Mouse (Mus musculus) CH12.LX (cell line): ENCODE data around the gene Pou3f4. TPM values are rescaled to one million over a fixed set of nuclear protein-coding genes. Genes with fewer than 3 reads are reported as not detected.

Experiments
- DNase-seq: peaks from one replicate; pipeline ENCODE4 v3.0.0-alpha.2; 2013; ENCODE audit errors: extremely low read depth
- H3K27ac ChIP-seq: 2 replicates; pipeline ENCODE4 v1.5.1; 2012; ENCODE audit warnings: low read depth, mild to moderate bottlenecking, control low read depth, moderate library complexity; ENCODE audit not compliant: insufficient read depth
- H3K27me3 ChIP-seq: replicated peaks from 2 replicates; pipeline ENCODE3; 2012; ENCODE audit warnings: inconsistent platforms
- H3K36me3 ChIP-seq, 2 experiments: replicated peaks in 1 of 2; 2 replicates each; pipeline versions ENCODE3 to v1.6.1; 2012; ENCODE audit warnings: inconsistent platforms in 1 of 2, low read length in 1 of 2, mild to moderate bottlenecking in 1 of 2, mixed read lengths in 1 of 2, moderate library complexity in 1 of 2; ENCODE audit not compliant: control insufficient read depth in 1 of 2, insufficient read depth in 1 of 2
- H3K4me1 ChIP-seq, 2 experiments: 2 replicates each; pipeline ENCODE4 v1.6.1; 2012; ENCODE audit warnings: inconsistent platforms in 1 of 2, moderate library complexity in 1 of 2; ENCODE audit not compliant: insufficient read depth in 2 of 2, control insufficient read depth in 1 of 2
- H3K4me2 ChIP-seq: 2 replicates; pipeline ENCODE4 v1.6.1; 2012; ENCODE audit warnings: low read depth, mild to moderate bottlenecking, control low read depth; ENCODE audit not compliant: poor library complexity, insufficient read depth, severe bottlenecking
- H3K4me3 ChIP-seq, 3 experiments: fragments of 150-350 bp in 1 of 3; sonication (generic) in 1 of 3; replicated peaks in 1 of 3; 2 replicates each; pipeline versions ENCODE3 to v1.5.1; 2011 to 2012; ENCODE audit warnings: low read depth in 2 of 3, low read length in 2 of 3, mild to moderate bottlenecking in 2 of 3, moderate library complexity in 2 of 3, control low read depth in 1 of 3, improper control_type of control experiment in 1 of 3, inconsistent platforms in 1 of 3, mixed read lengths in 1 of 3; ENCODE audit not compliant: poor library complexity in 1 of 3
- H3K79me2 ChIP-seq: replicated peaks from 2 replicates; pipeline ENCODE4 v1.6.1; 2012; ENCODE audit warnings: mild to moderate bottlenecking, moderate library complexity; ENCODE audit not compliant: control insufficient read depth, poor library complexity, insufficient read depth, severe bottlenecking; ENCODE audit errors: extremely low read depth
- H3K9ac ChIP-seq: 2 replicates; pipeline ENCODE4 v1.6.1; 2012; ENCODE audit warnings: low read depth, mild to moderate bottlenecking, control low read depth, moderate library complexity; ENCODE audit not compliant: insufficient read depth
- H3K9me3 ChIP-seq: replicated peaks from 2 replicates; pipeline ENCODE3; 2012; ENCODE audit warnings: low read length, inconsistent platforms, mixed read lengths
- CHD1 ChIP-seq: IDR thresholded peaks from 2 replicates; pipeline ENCODE4 v1.6.1; 2012; ENCODE audit warnings: low read depth, low read length, improper control_type of control experiment, inconsistent platforms
- CHD2 ChIP-seq: IDR thresholded peaks from 2 replicates; pipeline ENCODE4 v1.6.1; 2011; ENCODE audit warnings: low read length, improper control_type of control experiment
- ELF1 ChIP-seq: IDR thresholded peaks from 2 replicates; pipeline ENCODE4 v1.6.1; 2014; ENCODE audit warnings: low read depth, mild to moderate bottlenecking, inconsistent platforms, low read length, improper control_type of control experiment
- GABPA ChIP-seq: IDR thresholded peaks from 2 replicates; pipeline ENCODE4 v1.6.1; 2012; ENCODE audit warnings: low read depth, low read length, improper control_type of control experiment, inconsistent platforms; ENCODE audit not compliant: insufficient replicate concordance
- IRF4 ChIP-seq: IDR thresholded peaks from 2 replicates; pipeline ENCODE4 v1.6.1; 2014; ENCODE audit warnings: low read depth, mild to moderate bottlenecking, inconsistent platforms, low read length, improper control_type of control experiment
- JUND ChIP-seq: conservative IDR thresholded peaks from 2 replicates; pipeline ENCODE4 v1.6.1; 2011; ENCODE audit warnings: low read depth, low read length, improper control_type of control experiment
- KAT2A ChIP-seq: IDR thresholded peaks from 2 replicates; pipeline ENCODE4 v1.6.1; 2012; ENCODE audit warnings: low read length, improper control_type of control experiment, inconsistent platforms; ENCODE audit not compliant: insufficient replicate concordance
- MAFK ChIP-seq: IDR thresholded peaks from 2 replicates; pipeline ENCODE4 v1.6.1; 2011; ENCODE audit warnings: low read length, improper control_type of control experiment; ENCODE audit not compliant: insufficient replicate concordance
- MAZ ChIP-seq: IDR thresholded peaks from 2 replicates; pipeline ENCODE4 v1.6.1; 2012; ENCODE audit warnings: low read depth, mild to moderate bottlenecking, inconsistent platforms, low read length, improper control_type of control experiment, moderate library complexity
- MEF2A ChIP-seq: IDR thresholded peaks from 2 replicates; pipeline ENCODE4 v1.6.1; 2014; ENCODE audit warnings: low read depth, mild to moderate bottlenecking, inconsistent platforms, low read length, improper control_type of control experiment, borderline replicate concordance
- MYC ChIP-seq: IDR thresholded peaks from 2 replicates; pipeline ENCODE4 v1.6.1; 2011; ENCODE audit warnings: low read depth, mild to moderate bottlenecking, improper control_type of control experiment, low read length
- NRF1 ChIP-seq: IDR thresholded peaks from 2 replicates; pipeline ENCODE4 v1.6.1; 2014; ENCODE audit warnings: low read depth, mild to moderate bottlenecking, inconsistent platforms, low read length, improper control_type of control experiment, moderate library complexity
- RAD21 ChIP-seq: IDR thresholded peaks from 2 replicates; pipeline ENCODE4 v1.6.1; 2011; ENCODE audit warnings: low read depth, mild to moderate bottlenecking, low read length, improper control_type of control experiment, moderate library complexity
- TBP ChIP-seq: conservative IDR thresholded peaks from 2 replicates; pipeline ENCODE4 v1.6.1; 2011; ENCODE audit warnings: low read depth, low read length, improper control_type of control experiment
- TCF12 ChIP-seq: IDR thresholded peaks from 2 replicates; pipeline ENCODE4 v1.6.1; 2014; ENCODE audit warnings: low read depth, mild to moderate bottlenecking, inconsistent platforms, low read length, improper control_type of control experiment
- UBTF ChIP-seq: IDR thresholded peaks from 2 replicates; pipeline ENCODE4 v1.6.1; 2012; ENCODE audit warnings: low read depth, mild to moderate bottlenecking, inconsistent platforms, low read length, improper control_type of control experiment, moderate library complexity
- ZKSCAN1 ChIP-seq: IDR thresholded peaks from 2 replicates; pipeline ENCODE4 v1.6.1; 2012; ENCODE audit warnings: low read depth, inconsistent platforms, low read length, improper control_type of control experiment, borderline replicate concordance
- ZMIZ1 ChIP-seq: IDR thresholded peaks from 2 replicates; pipeline ENCODE4 v1.6.1; 2012; ENCODE audit warnings: low read depth, mild to moderate bottlenecking, inconsistent platforms, low read length, improper control_type of control experiment
- ZNF384 ChIP-seq: IDR thresholded peaks from 2 replicates; pipeline ENCODE4 v1.6.1; 2012; ENCODE audit warnings: low read depth, low read length, improper control_type of control experiment, inconsistent platforms
- dilution Hi-C: fragments of 300-500 bp; cut with MboI; formaldehyde crosslinking; loops from 2 replicates; pipeline ENCODE4 v1.14.3; 2020; ENCODE audit warnings: low sequenced_read_pairs; ENCODE audit not compliant: extremely low pct_unique_long_range_greater_than_20kb, extremely low pct_ligation_motif_present
- in situ Hi-C: fragments of 300-500 bp; cut with MboI; formaldehyde crosslinking; loops from 3 replicates; pipeline ENCODE4 v1.14.3; 2019; ENCODE audit warnings: low sequenced_read_pairs, low pct_ligation_motif_present, low pct_unique_long_range_greater_than_20kb, mixed read lengths
- polyA plus RNA-seq: library from polyadenylated mRNA; unstranded; fragments of >175 nt; gene quantifications from 2 replicates; pipeline ENCODE4 v1.2.1, GENCODE M21; 2012; ENCODE audit warnings: low read depth; ENCODE audit not compliant: insufficient read length
- total RNA-seq, 2 experiments: library from RNA; depleted of rRNA; stranded (reverse); fragments of 300-350 nt in 1 of 2; fragments of >200 nt in 1 of 2; gene quantifications; 2 replicates each; pipeline ENCODE4 v1.2.3; 2012 to 2014

Pou3f4 gene
- total and polyA plus RNA-seq, 3 experiments, result not detected

- H3K27me3 ChIP-seq, result no peaks in the 10 kb centered on the region
- in situ Hi-C loops (no loop called here), dilution Hi-C loops (no loop called here)
- DNase-seq, result no peak
- H3K4me1 ChIP-seq, result no peaks in the 10 kb centered on the region
- H3K4me3 ChIP-seq, result no peak overlapping the region
- no peaks in the 10 kb centered on the region for H3K79me2 ChIP-seq
- H3K27ac ChIP-seq, result no peak overlapping the region
- no peaks in the 10 kb centered on the region for H3K36me3 ChIP-seq
- peaks cover 24% of the 10 kb centered on the region for H3K9me3 ChIP-seq
- no peak for TF ChIP-seq ZMIZ1
- no peak overlapping the region for H3K4me2 ChIP-seq
- H3K9ac ChIP-seq, result no peak overlapping the region
Observed at GRCm38 (mm10) chrX:110816609-110817008, 2.5 kb downstream of the Pou3f4 start.

- no peak overlapping the region for H3K4me2 ChIP-seq
- no peak overlapping the region for H3K27ac ChIP-seq
- DNase-seq, result no peak
- H3K27me3 ChIP-seq, result no peaks in the 10 kb centered on the region
- no peak overlapping the region for H3K4me3 ChIP-seq
- H3K79me2 ChIP-seq, result no peaks in the 10 kb centered on the region
- TF ChIP-seq MYC, result no peak
- TF ChIP-seq MAFK, result no peak
- no peak for TF ChIP-seq ZNF384
- no peak for TF ChIP-seq TCF12
- TF ChIP-seq TBP, result no peak
- no peak for TF ChIP-seq KAT2A
- no peak for TF ChIP-seq UBTF
- no peak for TF ChIP-seq RAD21
- TF ChIP-seq ZKSCAN1, result no peak
- TF ChIP-seq IRF4, result no peak
- no peak for TF ChIP-seq GABPA
- no peak for TF ChIP-seq ELF1
- no peak for TF ChIP-seq MEF2A
- TF ChIP-seq NRF1, result no peak
- no peak for TF ChIP-seq JUND
- TF ChIP-seq MAZ, result no peak
- TF ChIP-seq CHD1, result no peak
- no peak for TF ChIP-seq CHD2
- TF ChIP-seq, all 38 proteins: peak for 0
- peaks cover 24% of the 10 kb centered on the region for H3K9me3 ChIP-seq
- no peaks in the 10 kb centered on the region for H3K4me1 ChIP-seq
- no peak overlapping the region for H3K9ac ChIP-seq
- dilution Hi-C loops (no loop called here), in situ Hi-C loops (no loop called here)
- no peaks in the 10 kb centered on the region for H3K36me3 ChIP-seq
Observed at GRCm38 (mm10) chrX:110817211-110817610, 3.1 kb downstream of the Pou3f4 start.
